Mouse (Mus musculus) ovary, postnatal 36 days (tissue): Measurements from ENCODE around the gene Polr2g.

ENCODE experiments used
- DNase-seq: peaks from one replicate; pipeline ENCODE4 v3.0.0; 2022; ENCODE audit warnings: low spot score, mixed read lengths

The Polr2g gene

DNA sequence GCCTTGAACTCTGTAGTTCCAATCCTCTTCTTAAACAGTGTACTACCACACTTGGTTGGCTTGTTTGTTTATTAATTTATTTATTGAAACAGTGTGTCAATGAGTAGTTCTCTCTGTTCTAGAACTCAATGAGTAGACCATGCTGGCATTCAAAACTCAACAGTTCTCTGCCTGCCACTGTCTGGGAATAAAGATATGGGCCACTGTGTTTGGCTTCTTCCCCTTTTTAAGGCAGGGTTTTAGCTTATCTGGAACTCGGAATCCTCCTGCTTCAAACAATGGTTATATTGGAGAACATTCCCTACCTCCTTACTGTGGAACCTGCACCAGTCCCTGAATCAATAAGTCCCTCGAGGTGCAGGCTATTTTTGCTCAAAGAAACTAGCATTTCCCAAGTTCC, 39.5 kb downstream of the Polr2g start:
- no peak for DNase-seq

- no peak for DNase-seq
These were observed 40.8 kb downstream of the Polr2g start for GRCm38 (mm10) chr19:8757471-8757998.

- DNase-seq = peak; percentile 94
These were observed 41.6 kb downstream of the Polr2g start, which contains the start of gene Nxf1 for GRCm38 (mm10) chr19:8756635-8757387. TSS of gene Nxf1 (plus strand) at chr19:8757073.

DNA sequence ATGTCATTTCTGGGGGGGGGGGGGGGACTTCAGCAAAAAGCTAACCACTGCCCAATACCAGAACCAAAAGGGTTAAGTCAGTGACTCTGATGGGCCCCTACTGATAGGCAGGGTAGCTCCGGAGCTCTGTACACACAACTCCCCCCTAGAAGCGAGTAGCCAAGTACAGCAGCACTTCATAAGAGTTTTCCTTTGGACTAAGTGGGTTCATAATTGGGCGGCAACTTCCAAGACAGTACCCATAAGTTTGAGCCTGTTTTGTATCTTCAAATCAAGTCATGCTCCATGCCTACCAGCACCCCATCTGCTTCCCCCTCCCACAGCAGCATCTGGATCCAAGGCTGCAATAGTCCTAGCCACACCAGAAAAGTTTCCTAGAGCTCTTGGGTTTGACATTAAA, 42.7 kb downstream of the Polr2g start:
- no peak for DNase-seq

DNA sequence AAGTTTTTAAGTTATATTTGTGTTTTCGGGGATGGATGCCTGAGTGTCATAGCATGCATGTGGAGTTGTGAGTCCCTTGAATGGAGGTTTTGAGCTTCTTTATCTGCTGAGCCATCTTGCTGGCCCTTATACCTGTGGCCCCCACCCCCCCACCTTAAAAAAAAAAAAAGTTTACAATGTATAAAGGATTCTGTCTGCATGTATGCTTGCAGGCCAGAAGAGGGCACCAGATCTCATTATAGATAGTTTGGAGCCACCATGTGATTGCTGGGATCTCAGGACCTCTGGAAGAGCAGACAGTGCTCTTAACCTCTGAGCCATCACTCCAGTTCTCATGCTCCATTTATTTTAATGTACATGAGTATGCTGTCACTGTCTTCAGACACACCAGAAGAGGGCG, 51.0 kb downstream of the Polr2g start:
- DNase-seq = no peak

- no peak for DNase-seq
These were observed 53.0 kb downstream of the Polr2g start for GRCm38 (mm10) chr19:8745382-8745781.
